Mouse (Mus musculus) embryonic facial prominence, embryonic 10.5 days (tissue): Measurements from ENCODE around the gene Ap2a1. TPM values are rescaled to one million over a fixed set of nuclear protein-coding genes. Genes with fewer than 3 reads are reported as not detected.

ENCODE experiments used
- DNase-seq: peaks from one replicate; pipeline ENCODE4 v3.0.0-alpha.2; 2017; ENCODE audit warnings: low spot score
- H3K27ac ChIP-seq: fragments of 300-500 bp; sonication (generic); replicated peaks from 2 replicates; pipeline ENCODE4 v1.5.1; 2016; ENCODE audit warnings: mild to moderate bottlenecking
- H3K27me3 ChIP-seq: fragments of 300-500 bp; sonication (generic); replicated peaks from 2 replicates; pipeline ENCODE4 v1.6.1; 2016; ENCODE audit warnings: low read depth, mild to moderate bottlenecking; ENCODE audit not compliant: poor library complexity, severe bottlenecking
- H3K36me3 ChIP-seq: fragments of 300-500 bp; sonication (generic); replicated peaks from 2 replicates; pipeline ENCODE4 v1.6.1; 2016; ENCODE audit warnings: mild to moderate bottlenecking, moderate library complexity
- H3K4me1 ChIP-seq: fragments of 300-500 bp; sonication (generic); 2 replicates; pipeline ENCODE4 v1.6.1; 2016
- H3K4me3 ChIP-seq: fragments of 300-500 bp; sonication (generic); 2 replicates; pipeline ENCODE4 v1.5.1; 2016; ENCODE audit warnings: mild to moderate bottlenecking, moderate library complexity
- H3K9me3 ChIP-seq: fragments of 300-500 bp; sonication (generic); 2 replicates; pipeline ENCODE4 v1.6.1; 2016; ENCODE audit warnings: mild to moderate bottlenecking
- WGBS: fragments of 180-500 bp; shearing (Covaris S2); methylation state at CpG from one replicate; pipeline ENCODE4 v1.1.7; 2016; 5-methylcytosine and 5-hydroxymethylcytosine counted together
- polyA plus RNA-seq: library from polyadenylated mRNA; unstranded; fragments of >200 nt; fragmentation: Nextera tagmentation; extraction: Ambion mirVana; gene quantifications from 2 replicates; pipeline ENCODE4 v1.2.1, GENCODE M21; 2016

The Ap2a1 gene
- 75.1 and 77.1 TPM in 2 replicates for polyA plus RNA-seq

- Histone ChIP-seq H3K27me3 (no peaks in the 10 kb centered on the region), H3K9me3 (no peaks in the 10 kb centered on the region), H3K4me3 (peak within 1 kb of the TSS; percentile 99), H3K27ac (peak within 1 kb of the TSS; percentile 90), H3K36me3 (peaks cover 23% of the 10 kb centered on the region), H3K4me1 (peaks cover 20% of the 10 kb centered on the region)
- peak; percentile 100 for DNase-seq
- WGBS = under 1% methylated on average over 84 of the region's 84 CpGs
These were observed at the start of gene Ap2a1 for GRCm38 (mm10) chr7:44929204-44930151. Gene Ap2a1 (minus strand): TSS chr7:44929496.

DNA sequence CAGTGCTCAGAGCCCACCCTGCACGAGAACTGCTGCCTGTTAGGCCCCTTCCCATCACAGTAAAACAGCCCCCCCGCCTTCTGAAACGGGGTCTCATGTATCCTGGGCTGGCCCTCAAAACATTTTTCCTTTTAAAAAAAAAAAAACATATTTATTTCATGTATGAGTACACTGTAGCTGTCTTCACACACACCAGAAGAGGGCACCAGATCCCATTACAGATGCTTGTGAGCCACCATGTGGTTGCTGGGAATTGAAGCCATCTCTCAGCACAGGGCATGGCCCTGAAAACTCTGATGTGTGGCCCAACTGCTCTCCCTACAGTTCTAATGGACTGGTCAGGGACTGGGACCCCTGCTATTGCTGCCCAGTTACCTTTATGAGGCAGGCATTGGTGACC lies 49.0 kb upstream of the Ap2a1 start:
- peaks cover 82% of the 10 kb centered on the region for H3K36me3 ChIP-seq
- no peaks in the 10 kb centered on the region for H3K27me3 ChIP-seq
- no peak overlapping the region for H3K27ac ChIP-seq
- no peak for DNase-seq
- 93% methylated on average over 3 of the region's 3 CpGs for WGBS
- no peaks in the 10 kb centered on the region for H3K9me3 ChIP-seq
- H3K4me3 ChIP-seq = no peak overlapping the region
- H3K4me1 ChIP-seq = peaks cover 24% of the 10 kb centered on the region

GRCm38 (mm10) chr7:44975117-44975419 lies 45.8 kb upstream of the Ap2a1 start:
- no peak for DNase-seq
- peaks cover 40% of the 10 kb centered on the region for H3K4me1 ChIP-seq
- no peaks in the 10 kb centered on the region for H3K9me3 ChIP-seq
- no peaks in the 10 kb centered on the region for H3K27me3 ChIP-seq
- 30% methylated on average over 6 of the region's 6 CpGs for WGBS
- peak overlapping the region; percentile 65; the same call in 1 of the 2 replicates for H3K4me3 ChIP-seq
- peaks cover 51% of the 10 kb centered on the region for H3K36me3 ChIP-seq
- no peak overlapping the region for H3K27ac ChIP-seq

DNA sequence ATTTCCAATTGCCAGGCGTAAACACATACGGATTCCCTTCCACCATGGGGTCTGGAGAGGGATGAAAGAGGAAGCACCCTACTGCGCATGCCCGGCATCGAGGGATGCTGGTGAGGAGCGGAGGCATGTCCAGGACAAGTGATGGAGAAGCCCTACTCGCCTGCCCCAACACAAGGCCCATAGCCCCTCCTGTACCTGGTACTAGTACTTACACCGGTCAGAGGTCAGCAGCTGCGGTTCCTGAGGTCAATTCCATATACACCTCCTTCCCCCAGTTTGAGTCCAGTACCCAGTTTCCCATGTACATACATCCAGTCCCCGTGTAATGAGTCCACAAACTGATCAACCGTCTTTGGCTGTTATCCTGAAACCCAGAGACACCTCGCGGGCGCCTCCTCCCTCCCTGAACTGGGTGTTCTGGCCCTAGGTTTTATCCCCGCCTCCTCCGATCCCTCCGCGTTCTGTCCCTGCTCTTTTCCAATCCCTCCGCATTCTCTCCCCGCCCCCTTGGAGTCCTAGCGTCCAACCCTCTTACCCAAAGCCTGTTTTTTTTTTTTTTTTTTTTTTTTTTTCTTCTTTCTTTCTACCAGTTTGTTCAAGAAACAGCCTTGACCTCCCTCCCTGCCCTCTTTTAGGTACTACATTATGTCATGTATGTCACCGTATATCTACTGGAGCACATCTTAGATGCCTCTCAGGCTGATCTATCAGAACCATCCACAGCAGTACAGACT lies 45.3 kb upstream of the Ap2a1 start, which contains the start of gene Cpt1c:
Cpt1c (minus strand) TSS at position 469 of the 734 bp plus-strand sequence.
- WGBS = 1% methylated on average over 22 of the region's 22 CpGs
- peak within 1 kb of the TSS; percentile 85 for H3K27ac ChIP-seq
- H3K9me3 ChIP-seq = no peaks in the 10 kb centered on the region
- H3K4me3 ChIP-seq = peak within 1 kb of the TSS; percentile 65
- peaks cover 46% of the 10 kb centered on the region for H3K36me3 ChIP-seq
- peaks cover 45% of the 10 kb centered on the region for H3K4me1 ChIP-seq
- DNase-seq = peak; percentile 87
- H3K27me3 ChIP-seq = no peaks in the 10 kb centered on the region

- peak overlapping the region; percentile 85 for H3K27ac ChIP-seq
These were observed 44.3 kb upstream of the Ap2a1 start for GRCm38 (mm10) chr7:44973415-44974130.

DNA sequence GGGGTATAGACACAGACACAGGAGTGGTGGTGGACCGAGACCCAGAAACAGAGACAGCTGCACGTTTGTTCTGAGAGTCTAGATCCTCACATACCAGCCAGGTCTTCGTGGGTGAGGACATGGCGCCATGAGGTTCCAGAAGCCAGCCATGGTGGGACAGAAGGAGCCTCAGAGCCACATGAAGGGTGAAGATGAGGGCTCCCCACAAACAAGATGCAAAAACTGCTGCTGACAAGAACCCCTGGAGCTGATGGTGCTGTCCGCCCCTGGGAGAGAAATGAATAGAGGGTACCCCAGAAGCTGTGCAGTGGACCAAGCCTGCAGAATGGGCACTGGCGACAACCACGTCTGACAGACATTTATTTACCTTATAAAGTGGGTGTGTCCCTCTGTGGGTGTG lies 41.8 kb upstream of the Ap2a1 start:
- no peak for DNase-seq
- no peaks in the 10 kb centered on the region for H3K27me3 ChIP-seq
- H3K36me3 ChIP-seq = peaks cover 26% of the 10 kb centered on the region
- H3K9me3 ChIP-seq = no peaks in the 10 kb centered on the region
- peak overlapping the region; percentile 63 for H3K4me3 ChIP-seq
- WGBS = 76% methylated on average over 7 of the region's 7 CpGs
- peaks cover 48% of the 10 kb centered on the region for H3K4me1 ChIP-seq
- H3K27ac ChIP-seq = peak overlapping the region; percentile 89

More at GRCm38 (mm10) chr7:44973415-44974130, 44.3 kb upstream of the Ap2a1 start:
- Histone ChIP-seq H3K27me3 (no peaks in the 10 kb centered on the region), H3K4me3 (peak overlapping the region; percentile 65), H3K9me3 (no peaks in the 10 kb centered on the region), H3K36me3 (peaks cover 36% of the 10 kb centered on the region), H3K4me1 (peaks cover 48% of the 10 kb centered on the region)
- WGBS = 39% methylated on average over 14 of the region's 14 CpGs
- no peak for DNase-seq

- Histone ChIP-seq H3K36me3 (peaks cover 26% of the 10 kb centered on the region), H3K4me3 (peak overlapping the region; percentile 63), H3K9me3 (no peaks in the 10 kb centered on the region), H3K27ac (peak overlapping the region; percentile 89), H3K4me1 (peaks cover 45% of the 10 kb centered on the region), H3K27me3 (no peaks in the 10 kb centered on the region)
- DNase-seq = peak; percentile 95
- under 1% methylated on average over 36 of the region's 36 CpGs for WGBS
These were observed 41.0 kb upstream of the Ap2a1 start for GRCm38 (mm10) chr7:44970231-44970691.

- WGBS = 81% methylated on average over 15 of the region's 15 CpGs
- peak overlapping the region; percentile 14; the same call in 1 of the 2 replicates for H3K4me3 ChIP-seq
- H3K9me3 ChIP-seq = no peaks in the 10 kb centered on the region
- H3K27me3 ChIP-seq = no peaks in the 10 kb centered on the region
- H3K27ac ChIP-seq = no peak overlapping the region
- no peak for DNase-seq
- peaks cover 51% of the 10 kb centered on the region for H3K36me3 ChIP-seq
- peaks cover 20% of the 10 kb centered on the region for H3K4me1 ChIP-seq
These were observed 37.3 kb upstream of the Ap2a1 start for GRCm38 (mm10) chr7:44966638-44967037.

- Histone ChIP-seq H3K36me3 (peaks cover 58% of the 10 kb centered on the region), H3K27me3 (no peaks in the 10 kb centered on the region), H3K27ac (no peak overlapping the region), H3K4me3 (no peak overlapping the region), H3K9me3 (no peaks in the 10 kb centered on the region), H3K4me1 (peaks cover 13% of the 10 kb centered on the region)
- 78% methylated on average over 7 of the region's 7 CpGs for WGBS
- no peak for DNase-seq
These were observed 36.7 kb upstream of the Ap2a1 start for GRCm38 (mm10) chr7:44965975-44966374.

- peaks cover 7% of the 10 kb centered on the region for H3K4me1 ChIP-seq
- DNase-seq = no peak
- H3K4me3 ChIP-seq = no peak overlapping the region
- no peaks in the 10 kb centered on the region for H3K27me3 ChIP-seq
- H3K9me3 ChIP-seq = no peaks in the 10 kb centered on the region
- 91% methylated on average over 13 of the region's 13 CpGs for WGBS
- H3K27ac ChIP-seq = no peak overlapping the region
- peaks cover 65% of the 10 kb centered on the region for H3K36me3 ChIP-seq
These were observed 35.7 kb upstream of the Ap2a1 start for GRCm38 (mm10) chr7:44964990-44965389.

- Histone ChIP-seq H3K27ac (no peak overlapping the region), H3K36me3 (peaks cover 65% of the 10 kb centered on the region), H3K9me3 (no peaks in the 10 kb centered on the region), H3K27me3 (no peaks in the 10 kb centered on the region), H3K4me1 (no peaks in the 10 kb centered on the region), H3K4me3 (no peak overlapping the region)
- 90% methylated on average over 5 of the region's 5 CpGs for WGBS
- no peak for DNase-seq
These were observed 33.5 kb upstream of the Ap2a1 start for GRCm38 (mm10) chr7:44962831-44963230.

GRCm38 (mm10) chr7:44962337-44962736 lies 33.0 kb upstream of the Ap2a1 start:
- 0 out of 2 replicates have a peak, but pooled peaks cover 4% of the 10 kb centered on the region for H3K4me1 ChIP-seq
- peaks cover 65% of the 10 kb centered on the region for H3K36me3 ChIP-seq
- no peak for DNase-seq
- no peak overlapping the region for H3K27ac ChIP-seq
- WGBS = 81% methylated on average over 8 of the region's 8 CpGs
- no peak overlapping the region for H3K4me3 ChIP-seq
- no peaks in the 10 kb centered on the region for H3K9me3 ChIP-seq
- H3K27me3 ChIP-seq = no peaks in the 10 kb centered on the region
